Mouse (Mus musculus): ENCODE data around the gene Chad.
A peak's percentile ranks its signal among the peaks of the same experiment; 100 is the strongest.

Chad gene

DNA sequence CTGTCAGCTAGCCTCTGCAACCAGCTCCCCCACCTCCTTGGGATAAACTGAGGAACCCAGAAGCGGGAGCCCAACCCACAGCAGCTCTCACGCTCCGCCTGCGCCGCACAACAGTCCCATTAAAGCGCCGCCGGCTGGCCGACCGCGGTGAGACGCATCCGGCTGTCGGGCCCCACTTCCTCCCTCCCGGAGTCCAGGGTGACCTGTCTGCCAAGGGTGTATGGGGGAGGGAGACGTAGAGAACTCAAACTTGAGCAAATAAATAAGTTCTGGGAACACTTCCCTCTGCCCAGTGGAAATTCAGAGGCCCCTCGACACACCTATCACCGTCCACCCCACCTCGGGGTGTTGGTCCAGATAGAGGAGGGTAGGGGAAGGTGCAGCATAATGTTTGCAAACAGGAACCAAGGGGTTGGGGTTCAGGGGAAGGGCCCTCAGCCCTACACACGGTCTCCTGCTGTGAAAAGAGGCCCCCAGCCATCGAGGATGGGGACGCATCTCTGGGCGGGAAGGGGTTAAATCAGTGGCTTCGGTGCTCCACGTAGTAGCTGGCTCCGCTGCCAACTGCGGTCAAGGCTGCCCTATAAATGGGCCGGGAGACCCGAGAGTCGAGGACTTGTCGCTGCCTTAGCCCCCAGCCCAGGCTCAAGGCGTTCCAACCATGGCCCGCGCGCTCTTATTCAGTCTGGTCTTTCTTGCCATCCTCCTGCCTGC, at the start of gene Chad:
Gene Chad (plus strand): TSS at position 611 of the 714 bp plus-strand sequence.
- peak; percentile 48 for DNase-seq (ENCODE audit: low read depth, low spot score)

DNA sequence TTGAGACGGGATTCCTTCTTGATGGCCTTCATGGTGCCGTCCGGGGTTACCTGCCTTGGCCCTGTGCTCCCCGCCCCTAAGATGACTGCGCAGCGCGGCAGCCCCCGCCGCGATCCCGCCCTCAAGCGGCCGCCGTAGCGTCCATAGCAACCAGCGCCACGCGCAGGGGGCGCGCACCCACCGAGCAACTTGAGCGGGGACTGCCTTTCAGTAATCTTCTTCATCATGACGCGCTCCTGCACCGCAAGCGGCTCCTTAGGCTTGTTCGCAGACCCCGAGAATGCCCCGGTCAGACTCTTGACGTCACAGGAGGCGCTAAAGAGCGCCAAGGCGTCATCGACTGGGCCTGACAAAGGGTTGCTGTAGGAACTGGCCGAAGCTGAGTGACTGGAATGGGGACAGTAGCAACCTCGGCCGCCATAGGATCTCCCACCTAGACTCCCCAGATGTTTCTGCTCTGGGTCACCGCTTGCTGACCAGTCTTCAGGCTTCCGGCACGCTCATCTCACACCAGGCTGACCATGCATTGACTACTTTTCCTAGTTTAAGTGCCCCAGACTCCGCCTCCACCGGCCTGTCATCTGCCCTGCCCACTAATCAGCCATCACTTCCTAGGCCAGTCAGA, 43.5 kb upstream of the Chad start, which contains the start of gene Mycbpap:
Gene Mycbpap (minus strand): TSS at position 524 of the 625 bp plus-strand sequence.
- DNase-seq (ENCODE audit: low read depth, low spot score) = peak; percentile 67

DNA sequence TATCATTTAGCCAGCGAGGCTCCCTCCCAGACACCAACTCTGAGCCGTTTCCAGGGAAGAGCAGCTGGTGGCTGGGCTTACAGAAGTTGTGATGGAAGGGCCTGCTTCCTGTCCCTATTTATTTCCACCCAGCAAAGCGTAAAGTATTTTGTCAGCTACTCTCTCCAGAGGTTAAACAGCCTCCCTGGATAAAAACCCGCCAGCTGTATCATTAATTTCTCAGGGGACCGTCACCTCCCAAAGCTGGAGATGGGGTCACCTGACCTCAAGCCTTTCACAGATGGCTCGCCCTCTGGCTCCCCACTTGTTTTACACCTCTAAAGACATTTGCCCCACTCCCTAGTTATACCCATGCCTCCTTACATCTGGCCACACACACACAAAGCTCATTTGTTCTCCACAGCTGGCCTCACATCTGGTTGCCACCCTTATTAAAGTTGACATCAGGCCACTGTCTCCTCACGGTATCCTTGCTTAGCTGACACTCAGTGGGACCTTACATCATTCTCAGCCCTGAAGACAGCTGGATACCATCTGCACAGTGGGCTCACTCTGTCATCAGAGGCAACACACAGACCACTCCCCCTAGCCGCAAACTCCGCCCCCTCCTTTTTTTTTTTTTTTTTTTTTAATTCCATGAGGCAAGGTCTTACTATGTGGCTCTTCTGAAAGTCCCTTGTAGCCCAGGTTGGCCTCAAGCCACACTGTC, 38.5 kb upstream of the Chad start:
- no peak for DNase-seq (ENCODE audit: low read depth, low spot score)

DNA sequence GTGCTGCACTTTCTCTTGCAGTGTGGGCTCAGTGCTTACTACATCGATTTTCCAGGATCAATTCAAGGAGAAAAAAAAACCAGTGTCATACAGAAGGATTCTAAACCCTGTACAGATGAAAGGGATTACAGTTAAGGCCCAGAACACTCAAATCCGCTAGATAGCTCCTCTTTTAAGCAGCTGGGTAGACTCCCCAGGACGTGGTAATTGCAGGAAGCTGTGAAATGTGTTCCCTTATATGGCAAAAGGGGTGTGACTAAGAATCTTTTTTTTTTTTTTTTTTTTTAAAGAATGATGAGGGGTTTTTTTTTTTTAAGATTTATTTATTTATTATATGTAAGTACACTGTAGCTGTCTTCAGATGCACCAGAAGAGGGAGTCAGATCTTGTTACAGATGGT, 36.0 kb upstream of the Chad start:
- no peak for DNase-seq (ENCODE audit: low read depth, low spot score)

DNA sequence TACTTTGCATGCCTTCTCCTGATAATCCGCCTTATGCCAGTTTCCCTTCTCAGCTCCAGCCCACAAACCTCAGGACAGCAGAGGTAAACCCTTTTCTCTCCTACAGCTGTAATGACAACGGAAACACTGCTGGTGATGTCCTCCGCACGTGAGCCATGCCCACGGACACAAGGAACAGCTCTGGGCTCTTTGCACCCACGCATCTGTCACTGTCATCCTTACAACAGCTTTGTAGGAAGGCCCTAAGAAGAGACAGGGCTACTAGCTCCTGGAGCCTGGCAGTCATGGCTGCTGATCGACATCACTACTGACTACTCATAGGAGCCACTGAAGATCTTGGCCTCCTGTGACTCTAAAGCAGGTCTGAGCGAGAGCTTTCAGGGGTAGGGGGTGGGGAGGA, 31.7 kb upstream of the Chad start:
- no peak for DNase-seq (ENCODE audit: low read depth, low spot score)

DNA sequence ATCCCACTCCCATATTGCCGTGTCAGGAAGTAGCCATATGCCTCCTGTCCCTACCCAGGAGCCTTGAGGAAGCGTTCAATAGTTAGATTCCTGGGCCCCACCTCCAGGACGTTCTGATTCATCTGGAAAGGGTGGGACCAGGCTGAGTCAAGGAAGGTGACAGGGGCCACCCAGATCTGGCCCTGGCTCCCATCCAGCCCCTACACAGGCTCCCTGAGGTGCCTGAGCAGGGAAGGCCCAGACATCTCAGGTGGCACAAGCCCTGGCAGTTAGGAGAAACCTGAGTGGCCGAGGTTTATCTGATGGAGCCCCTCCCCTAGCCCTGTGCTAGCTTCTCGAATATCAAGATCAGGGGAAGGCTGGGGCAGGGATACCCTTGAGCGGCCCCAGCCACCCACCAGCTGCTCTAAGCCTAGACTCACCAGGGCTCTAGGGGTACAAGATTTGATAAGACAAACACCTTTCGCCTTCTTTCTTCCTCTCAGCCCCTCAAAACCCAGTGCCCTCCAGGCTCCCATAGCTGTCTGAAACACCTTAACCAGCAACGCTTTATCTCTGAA, 26.0 kb upstream of the Chad start:
- no peak for DNase-seq (ENCODE audit: low read depth, low spot score)

DNA sequence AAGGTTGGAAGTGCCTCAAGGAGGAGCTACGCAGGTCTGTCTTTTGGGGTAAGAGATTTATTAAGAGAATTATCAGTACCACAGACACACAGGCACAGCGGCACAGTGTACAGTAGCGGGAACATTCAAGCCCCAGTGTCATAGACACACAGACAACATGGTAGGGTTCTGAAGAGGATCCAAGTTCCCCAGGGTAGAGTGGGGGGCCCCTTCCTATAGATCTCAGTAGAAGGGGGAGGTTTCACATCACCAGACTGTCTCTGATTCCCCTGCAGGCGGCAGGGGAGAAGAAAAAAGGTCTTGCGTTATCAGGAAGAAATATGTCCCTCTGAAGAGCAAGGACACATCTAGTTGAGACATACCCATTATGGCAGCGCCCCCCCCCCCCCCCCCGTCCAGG, 25.1 kb upstream of the Chad start:
- DNase-seq (ENCODE audit: low read depth, low spot score) = no peak

DNA sequence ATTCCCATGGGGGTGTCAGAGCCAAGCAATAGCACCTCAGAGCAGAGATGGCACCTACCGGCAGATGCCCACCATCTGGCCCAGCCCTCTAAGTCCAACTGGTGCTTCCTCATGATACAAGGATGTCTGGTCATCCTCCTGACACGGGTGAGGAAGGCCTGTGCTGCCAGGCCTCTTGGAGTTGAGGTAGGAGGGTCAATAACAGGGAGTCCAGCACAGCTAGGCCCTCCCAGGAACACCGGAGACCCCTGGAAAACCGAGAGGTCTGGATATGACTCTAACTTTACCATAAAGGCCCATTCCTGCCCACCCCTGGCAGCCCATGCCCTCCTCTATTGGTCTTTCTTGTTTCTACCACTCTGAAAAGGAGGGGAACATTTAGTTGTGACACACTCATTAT, 22.4 kb upstream of the Chad start:
- DNase-seq (ENCODE audit: low read depth, low spot score) = no peak

DNA sequence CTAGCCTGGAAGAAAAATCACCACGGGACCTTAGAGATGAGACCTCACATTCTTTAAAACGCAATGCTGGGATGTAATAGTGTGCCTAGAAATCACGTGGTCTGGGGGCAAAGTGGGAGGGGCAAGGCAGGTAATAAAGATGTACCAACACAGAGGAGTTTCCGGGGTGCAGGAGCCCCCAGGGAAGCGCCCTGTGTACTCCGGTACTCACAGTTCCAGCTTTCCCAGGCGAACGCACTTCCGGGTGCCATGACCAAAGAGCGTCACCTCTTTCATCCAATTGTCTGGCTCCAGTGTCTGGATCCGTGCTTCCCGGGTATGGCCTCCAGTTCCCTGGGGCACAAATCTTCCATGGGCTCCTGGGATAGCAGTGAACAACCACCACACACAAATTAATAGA, 21.5 kb upstream of the Chad start:
- no peak for DNase-seq (ENCODE audit: low read depth, low spot score)

DNA sequence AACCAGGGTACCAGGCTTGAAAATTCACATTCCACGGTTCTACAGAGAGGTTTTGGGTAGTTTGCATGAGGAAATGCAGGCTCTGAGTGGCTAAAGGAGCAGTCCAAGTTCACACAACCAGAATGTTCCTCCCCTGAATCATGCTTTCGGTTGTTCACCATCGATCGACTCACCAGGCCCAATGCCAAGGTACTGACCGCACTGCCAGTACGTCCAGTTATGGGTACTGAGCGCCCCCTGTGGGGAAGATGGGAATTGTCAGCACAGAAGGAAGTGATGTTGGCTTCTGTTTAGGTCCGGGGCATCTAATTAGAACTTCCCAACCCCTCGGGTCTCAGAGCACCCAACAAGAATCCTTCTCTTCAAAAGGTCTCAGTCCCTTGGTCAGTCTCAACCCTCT, 20.9 kb upstream of the Chad start:
- DNase-seq (ENCODE audit: low read depth, low spot score) = peak; percentile 63

DNA sequence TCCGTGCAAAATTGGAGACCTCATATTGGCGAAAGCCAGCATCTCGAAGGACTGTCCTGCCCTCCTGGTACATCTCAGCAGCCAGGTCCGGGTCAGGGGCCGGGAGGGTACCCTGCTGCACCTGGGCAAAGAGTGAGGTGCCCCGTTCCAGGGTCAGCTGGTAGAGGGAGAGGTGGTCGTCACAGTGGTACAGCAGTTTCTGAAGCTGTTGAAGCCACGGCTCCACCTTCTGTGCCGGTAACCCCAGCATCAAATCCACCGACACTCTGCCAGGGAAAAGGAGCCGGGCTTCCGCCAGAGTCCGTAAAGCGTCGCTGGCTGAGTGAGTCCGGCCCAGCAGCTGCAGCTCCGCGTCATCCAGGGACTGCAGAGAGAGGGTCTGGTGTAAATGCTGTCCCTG, 20.4 kb upstream of the Chad start:
- no peak for DNase-seq (ENCODE audit: low read depth, low spot score)

DNA sequence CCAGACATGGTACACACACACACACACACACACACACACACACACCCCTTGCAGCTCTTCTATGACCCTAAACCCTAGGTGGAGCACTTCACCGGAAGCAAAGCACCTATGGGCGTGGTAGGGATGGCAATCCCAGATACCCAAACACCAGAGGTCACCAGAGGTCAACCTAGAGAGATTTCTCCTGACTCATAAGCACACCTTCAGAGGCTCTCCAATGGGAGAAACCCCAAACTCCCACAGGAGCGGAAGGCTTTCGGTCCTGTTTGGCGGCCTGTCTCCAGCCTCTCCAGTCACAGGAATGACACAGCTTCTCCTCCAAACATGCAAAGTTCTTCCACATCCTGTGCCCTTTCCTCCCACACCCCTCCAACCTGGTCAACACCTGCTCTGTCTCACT, 18.5 kb upstream of the Chad start:
- DNase-seq (ENCODE audit: low read depth, low spot score) = peak; percentile 54

DNA sequence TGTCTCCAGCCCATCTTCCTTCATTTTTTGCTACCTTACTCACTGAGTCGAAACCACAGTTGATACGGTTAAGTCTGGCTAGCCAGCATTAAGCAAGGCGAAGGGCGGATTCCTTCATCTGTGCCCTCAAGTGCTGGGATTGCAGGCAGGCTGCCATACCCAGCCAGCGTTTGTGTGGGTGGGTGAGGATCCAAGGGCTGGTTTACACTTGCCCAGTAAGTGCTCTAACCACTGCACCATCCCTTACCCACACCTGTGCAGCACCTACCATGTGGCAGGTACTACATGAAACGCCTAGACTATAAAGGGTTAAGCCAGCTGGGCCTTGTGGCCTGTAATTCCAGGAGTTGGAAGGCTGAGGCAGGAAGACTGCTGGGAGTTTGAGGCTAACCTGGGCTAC, 17.6 kb upstream of the Chad start:
- no peak for DNase-seq (ENCODE audit: low read depth, low spot score)

DNA sequence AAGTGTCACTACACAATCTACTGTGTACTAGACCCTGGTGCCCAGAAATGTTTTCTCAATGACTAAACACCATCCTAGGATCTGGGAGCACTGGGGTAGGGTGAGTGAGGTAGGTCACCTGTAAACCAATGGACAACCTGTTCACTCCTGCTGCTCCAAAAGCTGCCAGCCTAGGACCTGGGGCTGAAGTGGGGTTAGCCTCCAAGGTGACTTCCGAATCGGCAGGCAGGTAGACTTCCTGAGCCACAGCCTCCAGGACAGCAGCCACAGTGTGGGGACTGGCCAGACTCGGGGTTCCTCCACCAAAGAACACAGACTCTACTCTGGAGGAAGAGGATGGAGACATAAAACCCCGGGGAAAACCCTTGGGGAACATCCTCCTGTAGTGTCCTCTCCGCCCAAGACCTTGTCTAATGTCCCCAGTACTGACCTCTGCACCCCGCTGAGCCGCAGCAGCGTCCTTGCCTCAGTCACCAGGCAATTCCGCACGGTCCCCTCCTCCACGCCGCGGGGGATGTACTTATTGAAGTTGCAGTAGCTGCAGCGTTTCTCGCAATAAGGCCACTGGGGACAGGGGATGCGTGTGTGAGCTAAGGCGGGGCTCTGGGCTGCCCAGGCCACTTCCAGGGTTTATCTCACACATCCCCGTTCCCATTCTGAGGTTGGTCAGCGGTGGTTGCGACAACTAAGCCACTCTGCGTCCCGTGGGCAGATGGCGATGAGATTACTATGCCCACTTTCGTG, 16.6 kb upstream of the Chad start:
- DNase-seq (ENCODE audit: low read depth, low spot score) = peak; percentile 24

DNA sequence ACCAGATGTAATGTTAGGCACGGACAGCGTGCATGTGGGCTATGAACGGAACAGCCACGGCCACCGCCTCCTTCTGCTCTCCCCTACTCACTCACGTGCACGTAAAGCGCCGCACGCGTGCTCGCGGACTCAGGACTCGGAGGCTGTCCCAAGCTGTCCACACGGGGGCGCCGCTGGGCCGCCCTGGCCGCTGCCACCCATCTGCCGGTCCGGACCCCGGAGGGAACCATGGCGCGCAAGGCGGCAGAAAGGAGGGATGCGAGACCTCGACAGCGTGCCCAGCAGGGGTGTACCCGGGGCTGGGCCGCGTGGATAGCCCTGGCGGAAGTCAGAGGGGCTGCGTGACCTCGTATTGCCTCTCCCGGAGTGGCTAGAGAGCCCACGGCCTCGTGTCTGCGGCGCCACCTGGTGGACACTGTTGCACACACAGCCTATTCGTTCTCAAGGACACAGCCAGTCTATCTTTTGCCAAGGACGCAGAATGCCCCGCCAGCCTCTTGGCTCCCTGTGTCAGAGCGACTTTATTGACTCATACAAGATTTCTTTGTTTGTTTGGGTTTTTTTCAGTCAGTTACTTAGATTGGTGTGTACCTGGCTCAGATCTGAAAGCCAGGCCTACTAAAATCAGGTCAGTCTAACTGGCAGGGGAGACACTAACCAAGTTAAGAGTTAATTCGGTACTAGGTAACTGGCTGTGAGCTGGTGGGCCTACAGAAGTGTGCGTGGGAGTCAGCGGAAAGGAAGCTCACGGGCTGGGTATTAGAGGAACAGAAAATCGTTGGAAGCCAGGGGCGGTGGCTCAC, 15.8 kb upstream of the Chad start, which contains the start of gene Rsad1:
Gene Rsad1 (minus strand): TSS at position 368 of the 803 bp plus-strand sequence.
- peak; percentile 91 for DNase-seq (ENCODE audit: low read depth, low spot score)

DNA sequence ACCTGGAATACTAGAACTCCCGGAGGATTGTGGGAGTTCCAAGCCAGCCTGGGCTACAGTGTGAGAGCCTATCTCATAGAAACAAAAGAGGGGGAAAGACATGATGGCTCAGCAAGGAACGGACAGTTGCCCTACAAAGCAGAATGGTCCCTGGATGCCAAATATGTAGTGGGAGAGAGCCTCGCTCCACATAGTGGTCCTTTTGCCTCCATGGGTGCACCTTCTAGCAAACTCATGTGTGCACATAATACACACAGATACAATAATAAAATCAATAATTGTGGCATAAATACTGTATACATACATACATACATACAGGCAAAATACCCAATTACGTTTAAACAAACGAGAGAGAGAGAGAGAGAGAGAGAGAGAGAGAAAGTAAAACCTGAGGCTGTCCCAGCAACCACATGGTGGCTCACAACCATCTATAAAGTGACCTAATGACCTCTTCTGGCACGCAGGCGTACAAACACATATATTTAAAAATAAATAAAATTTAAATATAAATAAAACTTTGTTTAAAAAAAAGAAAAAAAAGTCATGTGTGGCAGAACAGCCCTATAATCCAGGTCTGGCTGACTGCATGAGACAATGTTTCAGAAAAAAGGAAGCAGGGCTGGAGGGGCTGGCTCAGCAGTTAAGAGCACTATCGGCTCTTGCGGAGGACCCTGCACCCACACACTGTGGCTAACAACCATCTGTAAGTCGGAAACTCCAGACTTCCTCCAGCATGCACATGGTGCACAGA, 15.0 kb upstream of the Chad start:
- no peak for DNase-seq (ENCODE audit: low read depth, low spot score)

DNA sequence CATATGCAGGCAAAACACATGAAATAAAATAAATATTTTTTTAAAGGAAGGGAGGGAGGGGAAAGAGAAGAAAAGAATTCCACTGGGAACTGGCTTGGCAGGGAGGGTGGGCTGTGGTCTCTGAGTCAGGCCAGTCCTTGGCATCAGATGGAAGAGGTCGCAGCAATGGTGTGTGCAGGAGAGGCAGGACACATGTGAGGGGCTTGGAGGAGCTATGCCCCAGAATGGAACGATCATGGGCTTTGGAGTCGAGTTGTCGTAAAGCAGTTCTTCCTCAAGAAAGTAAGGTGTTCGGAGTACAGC, 14.5 kb upstream of the Chad start:
- no peak for DNase-seq (ENCODE audit: low read depth, low spot score)

DNA sequence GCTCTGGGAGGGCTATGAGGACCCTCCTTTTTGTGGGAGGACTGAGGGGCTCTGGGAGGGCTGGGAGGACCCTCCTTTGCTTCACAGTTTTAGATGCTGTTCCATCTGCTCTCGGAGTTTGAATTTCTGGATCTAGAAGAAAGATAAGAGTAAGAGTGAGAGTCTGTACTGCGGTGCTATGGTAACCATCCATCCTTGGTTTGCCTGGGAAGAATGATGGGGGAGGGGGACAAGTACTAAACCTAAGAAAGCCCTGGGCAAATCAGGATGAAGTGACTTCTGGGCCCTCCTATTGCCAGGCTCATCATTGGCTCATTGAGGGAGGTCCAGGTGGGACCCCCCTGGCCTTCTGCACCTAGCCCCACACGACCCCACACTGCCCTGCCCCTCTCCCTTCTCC, 6.6 kb upstream of the Chad start:
- no peak for DNase-seq (ENCODE audit: low read depth, low spot score)

DNA sequence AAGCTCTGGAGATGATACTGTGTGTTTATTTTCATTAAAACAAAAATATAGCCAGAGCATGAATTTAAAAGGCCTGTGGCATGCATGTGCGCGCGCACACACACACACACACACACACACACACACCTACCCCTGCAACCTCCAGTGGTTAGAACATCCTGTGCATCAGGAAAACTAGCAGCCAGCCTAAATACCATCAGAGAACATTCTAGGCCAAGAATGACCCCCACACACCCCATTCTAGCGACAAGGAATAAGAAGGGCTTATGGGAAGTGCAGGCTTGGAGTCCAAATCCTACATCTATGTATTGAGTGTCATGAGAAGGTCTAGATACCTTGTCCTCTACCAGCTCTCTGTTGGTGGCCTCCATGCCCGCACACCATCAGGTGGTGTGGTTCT, 1.5 kb upstream of the Chad start:
- DNase-seq (ENCODE audit: low read depth, low spot score) = no peak

DNA sequence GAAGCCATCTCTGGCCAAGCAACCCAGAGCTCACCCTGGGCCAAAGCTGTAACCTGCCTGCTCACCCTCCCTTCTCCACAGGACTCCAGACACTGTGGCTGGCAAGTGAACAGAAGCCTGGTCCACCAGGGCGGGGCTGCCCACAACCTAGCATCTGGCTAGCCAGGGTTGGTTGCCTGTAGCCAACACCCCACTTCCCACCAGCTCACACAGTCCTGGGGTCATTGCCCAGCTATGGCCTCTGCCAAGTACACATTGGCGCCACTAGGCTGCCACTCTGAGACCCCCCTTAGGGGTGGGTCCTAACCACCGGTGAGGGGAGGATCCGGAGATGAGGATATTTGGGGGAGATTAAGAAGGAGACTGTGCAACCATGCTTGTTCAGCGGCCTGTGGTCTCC, 1.0 kb upstream of the Chad start:
- no peak for DNase-seq (ENCODE audit: low read depth, low spot score)

DNA sequence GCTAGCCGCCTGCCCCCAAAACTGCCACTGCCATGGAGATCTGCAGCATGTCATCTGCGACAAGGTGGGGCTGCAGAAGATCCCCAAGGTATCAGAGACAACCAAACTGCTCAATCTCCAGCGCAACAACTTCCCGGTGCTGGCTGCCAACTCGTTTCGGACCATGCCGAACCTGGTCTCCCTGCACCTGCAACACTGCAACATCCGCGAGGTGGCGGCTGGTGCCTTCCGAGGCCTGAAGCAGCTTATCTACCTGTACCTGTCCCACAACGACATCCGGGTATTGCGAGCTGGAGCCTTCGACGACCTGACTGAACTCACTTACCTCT, 268 bp downstream of the Chad start:
- DNase-seq (ENCODE audit: low read depth, low spot score) = peak; percentile 69

Data from ES-CJ7 (cell line).